ENCODE assay signal across 16 mouse cellular contexts in the genomic region with DNA sequence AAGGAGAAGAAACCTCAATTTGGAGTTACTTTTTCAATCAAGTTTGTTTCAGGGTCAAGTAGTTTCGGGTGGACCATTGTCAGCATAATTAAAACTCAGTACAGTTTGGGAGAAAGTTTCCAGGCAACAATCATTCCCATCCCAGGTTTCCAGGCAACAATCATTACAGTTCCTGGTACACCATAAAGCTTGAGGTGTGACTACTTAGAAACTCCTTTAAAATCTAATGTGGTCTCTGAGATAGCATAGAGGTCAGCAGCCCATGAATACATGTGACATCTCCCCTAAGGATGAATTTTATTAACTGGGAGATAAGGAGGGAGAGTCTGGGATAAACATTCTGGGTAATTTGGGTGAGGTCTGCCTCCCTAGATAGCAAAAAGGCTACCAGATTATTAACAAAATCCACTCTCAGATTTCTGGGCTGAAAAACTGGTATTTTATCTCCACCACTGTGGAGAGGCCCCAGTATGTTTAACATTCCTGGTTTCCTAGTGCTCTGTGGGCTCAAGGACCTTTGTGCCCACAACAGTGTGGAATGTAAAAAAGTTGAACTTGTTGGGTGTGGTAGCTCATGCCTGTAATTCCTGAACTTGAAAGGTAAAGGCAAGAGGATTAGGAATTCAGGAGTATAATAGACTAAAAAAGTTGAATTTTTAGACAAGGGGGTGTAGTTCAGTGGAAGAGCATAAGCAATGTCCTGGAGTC.
"Had no signal": no experiment of that assay in that cellular context is flagged by ENCODE, and none has a peak within 500 bp of the region (broad histone marks: within the 10 kb centered on the region; RNA-seq: fewer than 3 reads in every experiment).

No protein-coding gene starts in this region.

- H3K27ac ChIP-seq: kidney, postnatal 0 days; layer of hippocampus, adult 2 months; limb, embryonic 13.5 days; liver, embryonic 14.5 days; midbrain, embryonic 12.5 days; neural tube, embryonic 13.5 days; stomach, embryonic 15.5 days had no signal

- ATAC-seq: midbrain, embryonic 16.5 days had no signal

- DNase-seq: kidney, adult 11 months; kidney, adult 9 months; kidney, postnatal 4 days; left cerebral cortex, postnatal 4 days; retina, postnatal 1 day; right cerebral cortex, postnatal 4 days; spleen, adult 18-20 months; thymus, postnatal 36 days had no signal

- H3K36me3 ChIP-seq: limb, embryonic 13.5 days; midbrain, embryonic 12.5 days; neural tube, embryonic 13.5 days; stomach, embryonic 15.5 days had no signal

- H3K9ac ChIP-seq: limb, embryonic 13.5 days; liver, embryonic 14.5 days; midbrain, embryonic 12.5 days; neural tube, embryonic 13.5 days; stomach, embryonic 15.5 days had no signal

- H3K27me3 ChIP-seq: limb, embryonic 13.5 days; midbrain, embryonic 12.5 days; neural tube, embryonic 13.5 days; stomach, embryonic 15.5 days had no signal

- H3K4me3 ChIP-seq: layer of hippocampus, adult 2 months; limb, embryonic 13.5 days; midbrain, embryonic 12.5 days; neural tube, embryonic 13.5 days; stomach, embryonic 15.5 days had no signal

- H3K4me2 ChIP-seq: limb, embryonic 13.5 days; midbrain, embryonic 12.5 days; neural tube, embryonic 13.5 days; stomach, embryonic 15.5 days had no signal

- H3K4me1 ChIP-seq: limb, embryonic 13.5 days; midbrain, embryonic 12.5 days; neural tube, embryonic 13.5 days; stomach, embryonic 15.5 days had no signal

- H3K9me3 ChIP-seq: limb, embryonic 13.5 days; midbrain, embryonic 12.5 days; neural tube, embryonic 13.5 days; stomach, embryonic 15.5 days had no signal
